Mouse (Mus musculus) MEL (cell line): ENCODE results near the gene Vdr.

Experiments
- CHD1 ChIP-seq: IDR thresholded peaks from 2 replicates; pipeline ENCODE4 v1.6.1; 2012; ENCODE audit warnings: low read depth, mild to moderate bottlenecking, inconsistent platforms, low read length, improper control_type of control experiment
- CTCF ChIP-seq, 3 experiments: IDR thresholded peaks in 2 of 3; conservative IDR thresholded peaks in 1 of 3; 2 replicates each; pipeline ENCODE4 v1.5.1; 2011 to 2012; ENCODE audit warnings: low read length in 3 of 3, low read depth in 2 of 3, mild to moderate bottlenecking in 2 of 3, improper control_type of control experiment in 1 of 3, inconsistent platforms in 1 of 3, mixed read lengths in 1 of 3, moderate library complexity in 1 of 3; ENCODE audit not compliant: control insufficient read depth in 1 of 3, insufficient read depth in 1 of 3, poor library complexity in 1 of 3, severe bottlenecking in 1 of 3
- EP300 ChIP-seq, 2 experiments: IDR thresholded peaks; 2 replicates each; pipeline ENCODE4 v1.6.1; 2011; ENCODE audit warnings: improper control_type of control experiment in 2 of 2, low read length in 2 of 2, low read depth in 1 of 2, mild to moderate bottlenecking in 1 of 2
- HCFC1 ChIP-seq: IDR thresholded peaks from 2 replicates; pipeline ENCODE4 v1.6.1; 2012; ENCODE audit warnings: low read depth, mild to moderate bottlenecking, inconsistent platforms, low read length, improper control_type of control experiment, moderate library complexity
- JUND ChIP-seq: IDR thresholded peaks from 2 replicates; pipeline ENCODE4 v1.6.1; 2011; ENCODE audit warnings: low read depth, mild to moderate bottlenecking, improper control_type of control experiment, low read length
- MAFK ChIP-seq: IDR thresholded peaks from 2 replicates; pipeline ENCODE4 v1.6.1; 2011; ENCODE audit warnings: low read depth, mild to moderate bottlenecking, low read length, improper control_type of control experiment, borderline replicate concordance
- MAX ChIP-seq: IDR thresholded peaks from 2 replicates; pipeline ENCODE4 v1.6.1; 2011; ENCODE audit warnings: low read length, improper control_type of control experiment
- MEF2A ChIP-seq: IDR thresholded peaks from 2 replicates; pipeline ENCODE4 v1.6.1; 2014; ENCODE audit warnings: low read depth, mild to moderate bottlenecking, inconsistent platforms, low read length, improper control_type of control experiment; ENCODE audit not compliant: poor library complexity, insufficient replicate concordance, severe bottlenecking; ENCODE audit errors: extremely low read depth
- POLR2A ChIP-seq, 2 experiments: IDR thresholded peaks; 2 replicates each; pipeline ENCODE4 v1.6.1; 2011 to 2012; ENCODE audit warnings: low read length in 2 of 2, mild to moderate bottlenecking in 2 of 2, control low read depth in 1 of 2, improper control_type of control experiment in 1 of 2, low read depth in 1 of 2, moderate library complexity in 1 of 2; ENCODE audit not compliant: control insufficient read depth in 1 of 2, insufficient read depth in 1 of 2, poor library complexity in 1 of 2
- TCF12 ChIP-seq: IDR thresholded peaks from 2 replicates; pipeline ENCODE4 v1.6.1; 2014; ENCODE audit warnings: low read depth, mild to moderate bottlenecking, inconsistent platforms, low read length, improper control_type of control experiment, moderate library complexity
- USF1 ChIP-seq: IDR thresholded peaks from 2 replicates; pipeline ENCODE4 v1.6.1; 2014; ENCODE audit warnings: low read depth, mild to moderate bottlenecking, inconsistent platforms, low read length, improper control_type of control experiment, moderate library complexity
- ZC3H11A ChIP-seq: IDR thresholded peaks from 2 replicates; pipeline ENCODE4 v1.6.1; 2012; ENCODE audit warnings: low read depth, mild to moderate bottlenecking, inconsistent platforms, low read length, improper control_type of control experiment

DNA sequence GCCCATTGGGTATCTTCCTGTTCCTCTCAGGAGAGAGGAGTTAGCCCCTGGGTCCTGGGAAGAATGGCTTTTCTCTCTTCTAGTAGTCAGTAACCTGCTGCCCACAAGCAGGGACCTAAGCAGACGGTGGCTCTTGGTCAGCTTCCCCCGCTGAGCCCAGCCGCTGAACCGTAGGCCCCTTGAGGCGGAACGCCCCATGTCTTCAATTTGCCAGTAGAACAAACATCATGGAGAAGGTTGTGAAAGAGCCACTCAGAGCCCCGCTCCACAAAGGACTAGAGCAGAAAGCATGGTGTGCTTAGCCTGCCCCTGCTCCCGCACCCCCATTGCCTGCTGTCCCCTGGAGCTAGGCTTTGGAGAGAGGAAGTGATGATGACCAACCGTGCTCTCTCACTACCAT is 14.1 kb downstream of the Vdr start:
- TF ChIP-seq USF1 = no peak
- TF ChIP-seq HCFC1 = no peak
- no peak for TF ChIP-seq MEF2A
- no peak for TF ChIP-seq MAX
- TF ChIP-seq POLR2A (IDR thresholded peaks at IDR 0.05; ENCODE audit: control insufficient read depth in 1 of 2, insufficient read depth in 1 of 2, low read depth in 1 of 2, low read length in 2 of 2, poor library complexity in 1 of 2) = no peak
- TF ChIP-seq CTCF (IDR thresholded peaks at IDR 0.05 in 2 of 3, conservative IDR thresholded peaks at IDR 0.05 in 1 of 3; ENCODE audit: control insufficient read depth in 1 of 3, insufficient read depth in 1 of 3, low read depth in 2 of 3, low read length in 3 of 3, poor library complexity in 1 of 3, severe bottlenecking in 1 of 3) = no peak
- TF ChIP-seq TCF12 = no peak
- no peak for TF ChIP-seq EP300 (IDR thresholded peaks at IDR 0.05; ENCODE audit: low read depth in 1 of 2, low read length in 2 of 2)
- TF ChIP-seq CHD1 = no peak
- no peak for TF ChIP-seq JUND
- no peak for TF ChIP-seq MAFK
- no peak for TF ChIP-seq ZC3H11A
